Mouse (Mus musculus) liver, embryonic 15.5 days (tissue): Measurements from ENCODE around the gene Otulin. TPM values are rescaled to one million over a fixed set of nuclear protein-coding genes. Genes with fewer than 3 reads are reported as not detected.

Source experiments
- ATAC-seq: fragments of 200-750 bp; cut with Nextera tagmentation; 2 replicates; pipeline ENCODE4 v1.8.0; 2017; ENCODE audit warnings: moderate number of reproducible peaks, mild to moderate bottlenecking, moderate library complexity; ENCODE audit not compliant: insufficient read depth
- H3K27ac ChIP-seq: fragments of 300-500 bp; sonication (generic); replicated peaks from 2 replicates; pipeline ENCODE4 v1.5.1; 2015; ENCODE audit warnings: mild to moderate bottlenecking, inconsistent platforms
- H3K27me3 ChIP-seq: fragments of 300-500 bp; sonication (generic); 2 replicates; pipeline ENCODE4 v1.6.1; 2015; ENCODE audit warnings: mild to moderate bottlenecking, inconsistent platforms
- H3K36me3 ChIP-seq: fragments of 300-500 bp; sonication (generic); replicated peaks from 2 replicates; pipeline ENCODE4 v1.6.1; 2015; ENCODE audit warnings: moderate library complexity, mild to moderate bottlenecking, inconsistent platforms
- H3K4me1 ChIP-seq: fragments of 300-500 bp; sonication (generic); replicated peaks from 2 replicates; pipeline ENCODE4 v1.6.1; 2015; ENCODE audit warnings: inconsistent platforms
- H3K4me2 ChIP-seq: fragments of 300-500 bp; sonication (generic); 2 replicates; pipeline ENCODE4 v1.6.1; 2015; ENCODE audit warnings: moderate library complexity, mild to moderate bottlenecking, inconsistent platforms
- H3K4me3 ChIP-seq: fragments of 300-500 bp; sonication (generic); replicated peaks from 2 replicates; pipeline ENCODE4 v1.5.1; 2015; ENCODE audit warnings: mild to moderate bottlenecking, inconsistent platforms
- H3K9ac ChIP-seq: fragments of 300-500 bp; sonication (generic); 2 replicates; pipeline ENCODE4 v1.6.1; 2015; ENCODE audit warnings: moderate library complexity, mild to moderate bottlenecking, inconsistent platforms
- H3K9me3 ChIP-seq: fragments of 300-500 bp; sonication (generic); replicated peaks from 2 replicates; pipeline ENCODE4 v1.6.1; 2016; ENCODE audit warnings: inconsistent platforms
- WGBS: fragments of 180-500 bp; shearing (Covaris S2); methylation state at CpG from one replicate; pipeline ENCODE4 v1.1.7; 2015; ENCODE audit warnings: mixed read lengths; ENCODE audit not compliant: insufficient replicate concordance; 5-methylcytosine and 5-hydroxymethylcytosine counted together
- polyA plus RNA-seq: library from polyadenylated mRNA; unstranded; fragments of >200 nt; fragmentation: Nextera tagmentation; extraction: Ambion mirVana; gene quantifications from 2 replicates; pipeline ENCODE4 v1.2.1, GENCODE M21; 2015

The Otulin gene
- polyA plus RNA-seq = 17.3 and 20.0 TPM in 2 replicates

- Histone ChIP-seq H3K4me1 (peaks cover 49% of the 10 kb centered on the region), H3K9ac (peak within 1 kb of the TSS; percentile 92), H3K27me3 (no peaks in the 10 kb centered on the region), H3K9me3 (no peaks in the 10 kb centered on the region), H3K4me3 (peak within 1 kb of the TSS; percentile 99), H3K27ac (peak within 1 kb of the TSS; percentile 64), H3K4me2 (peak within 1 kb of the TSS; percentile 95), H3K36me3 (peaks cover 10% of the 10 kb centered on the region)
- ATAC-seq = peak; percentile 98
- WGBS = 6% methylated on average over 52 of the region's 56 CpGs
Observed at GRCm38 (mm10) chr15:27630601-27631383, at the start of gene Otulin. Gene Otulin (minus strand): TSS chr15:27630693.

GRCm38 (mm10) chr15:27678511-27678910 is 48.0 kb upstream of the Otulin start:
- H3K9me3 ChIP-seq = no peaks in the 10 kb centered on the region
- no peak overlapping the region for H3K4me3 ChIP-seq
- H3K4me2 ChIP-seq = no peak overlapping the region
- H3K4me1 ChIP-seq = peaks cover 13% of the 10 kb centered on the region
- no peak for ATAC-seq
- H3K27ac ChIP-seq = no peak overlapping the region
- no peaks in the 10 kb centered on the region for H3K36me3 ChIP-seq
- no peak overlapping the region for H3K9ac ChIP-seq
- peaks cover 24% of the 10 kb centered on the region for H3K27me3 ChIP-seq
- WGBS = 70% methylated on average over 9 of the region's 9 CpGs

GRCm38 (mm10) chr15:27677801-27678200 is 47.3 kb upstream of the Otulin start:
- H3K4me2 ChIP-seq = no peak overlapping the region
- H3K36me3 ChIP-seq = no peaks in the 10 kb centered on the region
- 71% methylated on average over 6 of the region's 6 CpGs for WGBS
- H3K27me3 ChIP-seq = peaks cover 21% of the 10 kb centered on the region
- H3K4me3 ChIP-seq = no peak overlapping the region
- no peaks in the 10 kb centered on the region for H3K9me3 ChIP-seq
- H3K27ac ChIP-seq = no peak overlapping the region
- no peak overlapping the region for H3K9ac ChIP-seq
- H3K4me1 ChIP-seq = peaks cover 13% of the 10 kb centered on the region
- no peak for ATAC-seq

- Histone ChIP-seq H3K36me3 (no peaks in the 10 kb centered on the region), H3K4me3 (no peak overlapping the region), H3K27ac (no peak overlapping the region), H3K9me3 (no peaks in the 10 kb centered on the region), H3K27me3 (peaks cover 12% of the 10 kb centered on the region), H3K9ac (no peak overlapping the region), H3K4me1 (peaks cover 19% of the 10 kb centered on the region), H3K4me2 (no peak overlapping the region)
- 46% methylated on average over 9 of the region's 9 CpGs for WGBS
- no peak for ATAC-seq
Observed at GRCm38 (mm10) chr15:27676211-27676610, 45.7 kb upstream of the Otulin start.

- Histone ChIP-seq H3K9me3 (no peaks in the 10 kb centered on the region), H3K36me3 (no peaks in the 10 kb centered on the region), H3K9ac (no peak overlapping the region), H3K27me3 (peaks cover 1% of the 10 kb centered on the region), H3K4me1 (peaks cover 14% of the 10 kb centered on the region; the same call in 1 of the 2 replicates), H3K27ac (no peak overlapping the region), H3K4me2 (no peak overlapping the region), H3K4me3 (no peak overlapping the region)
- no peak; the same call in 1 of the 2 replicates for ATAC-seq
- 40% methylated on average over 7 of the region's 7 CpGs for whole genome bisulfite sequencing
Observed at GRCm38 (mm10) chr15:27675122-27675521, 44.6 kb upstream of the Otulin start.

- 62% methylated on average over 6 of the region's 6 CpGs for WGBS
- no peaks in the 10 kb centered on the region for H3K27me3 ChIP-seq
- H3K9ac ChIP-seq = no peak overlapping the region
- no peak overlapping the region for H3K27ac ChIP-seq
- no peak overlapping the region for H3K4me2 ChIP-seq
- peaks cover 14% of the 10 kb centered on the region; the same call in 1 of the 2 replicates for H3K4me1 ChIP-seq
- no peak overlapping the region for H3K4me3 ChIP-seq
- H3K9me3 ChIP-seq = no peaks in the 10 kb centered on the region
- H3K36me3 ChIP-seq = no peaks in the 10 kb centered on the region
- ATAC-seq = no peak
Observed at GRCm38 (mm10) chr15:27674041-27674440, 43.5 kb upstream of the Otulin start.

- WGBS = 70% methylated on average over 6 of the region's 6 CpGs
- no peak for ATAC-seq
- no peaks in the 10 kb centered on the region for H3K27me3 ChIP-seq
- H3K36me3 ChIP-seq = no peaks in the 10 kb centered on the region
- H3K4me1 ChIP-seq = peaks cover 14% of the 10 kb centered on the region; the same call in 1 of the 2 replicates
- no peak overlapping the region for H3K9ac ChIP-seq
- H3K4me3 ChIP-seq = no peak overlapping the region
- no peak overlapping the region for H3K4me2 ChIP-seq
- H3K27ac ChIP-seq = no peak overlapping the region
- H3K9me3 ChIP-seq = no peaks in the 10 kb centered on the region
Observed at GRCm38 (mm10) chr15:27673151-27673550, 42.7 kb upstream of the Otulin start.

GRCm38 (mm10) chr15:27672259-27672658 is 41.8 kb upstream of the Otulin start:
- Histone ChIP-seq H3K36me3 (no peaks in the 10 kb centered on the region), H3K4me3 (no peak overlapping the region), H3K27ac (no peak overlapping the region), H3K9ac (no peak overlapping the region), H3K27me3 (no peaks in the 10 kb centered on the region), H3K4me2 (no peak overlapping the region), H3K4me1 (peaks cover 21% of the 10 kb centered on the region; the same call in 1 of the 2 replicates), H3K9me3 (no peaks in the 10 kb centered on the region)
- ATAC-seq = no peak
- 46% methylated on average over 8 of the region's 8 CpGs for WGBS

GRCm38 (mm10) chr15:27671612-27672245 is 41.2 kb upstream of the Otulin start:
- Histone ChIP-seq H3K36me3 (no peaks in the 10 kb centered on the region), H3K27ac (no peak overlapping the region), H3K9me3 (no peaks in the 10 kb centered on the region), H3K4me3 (no peak overlapping the region), H3K4me2 (0 out of 2 replicates have a peak overlapping the region, but pooled peaks have one; percentile 13), H3K4me1 (peaks cover 23% of the 10 kb centered on the region; the same call in 1 of the 2 replicates), H3K27me3 (no peaks in the 10 kb centered on the region), H3K9ac (no peak overlapping the region)
- ATAC-seq = no peak
- 30% methylated on average over 10 of the region's 10 CpGs for whole genome bisulfite sequencing

GRCm38 (mm10) chr15:27670708-27671107 is 40.2 kb upstream of the Otulin start:
- no peak overlapping the region; the same call in 1 of the 2 replicates for H3K4me2 ChIP-seq
- no peaks in the 10 kb centered on the region for H3K27me3 ChIP-seq
- peaks cover 29% of the 10 kb centered on the region; the same call in 1 of the 2 replicates for H3K4me1 ChIP-seq
- ATAC-seq = no peak
- no peak overlapping the region for H3K9ac ChIP-seq
- no peak overlapping the region for H3K27ac ChIP-seq
- no peak overlapping the region for H3K4me3 ChIP-seq
- H3K36me3 ChIP-seq = no peaks in the 10 kb centered on the region
- WGBS = 47% methylated on average over 8 of the region's 8 CpGs
- H3K9me3 ChIP-seq = no peaks in the 10 kb centered on the region

- WGBS = 78% methylated on average over 12 of the region's 12 CpGs
- Histone ChIP-seq H3K9ac (no peak overlapping the region), H3K4me1 (peaks cover 29% of the 10 kb centered on the region; the same call in 1 of the 2 replicates), H3K4me2 (no peak overlapping the region), H3K27ac (no peak overlapping the region), H3K27me3 (no peaks in the 10 kb centered on the region), H3K36me3 (no peaks in the 10 kb centered on the region), H3K9me3 (no peaks in the 10 kb centered on the region), H3K4me3 (no peak overlapping the region)
- ATAC-seq = no peak
Observed at GRCm38 (mm10) chr15:27669931-27670411, 39.5 kb upstream of the Otulin start.
